Mouse (Mus musculus) thymus, adult 2 months (tissue): ENCODE data around the gene Fkrp. TPM values are rescaled to one million over a fixed set of nuclear protein-coding genes. Genes with fewer than 3 reads are reported as not detected.

Experiments used
- DNase-seq: peaks from one replicate; pipeline ENCODE4 v3.0.0; 2021
- H3K27ac ChIP-seq: fragments of 200-500 bp; 2 replicates; pipeline ENCODE4 v1.5.1; 2012; ENCODE audit warnings: low read length, control low read depth; ENCODE audit not compliant: control insufficient read depth, insufficient read depth
- H3K27me3 ChIP-seq: fragments of 200-500 bp; 2 replicates; pipeline ENCODE4 v1.6.1; 2012; ENCODE audit warnings: mild to moderate bottlenecking, low read length, moderate library complexity, mixed read lengths; ENCODE audit not compliant: control insufficient read depth, insufficient read depth
- H3K36me3 ChIP-seq: fragments of 200-500 bp; 2 replicates; pipeline ENCODE4 v1.6.1; 2012; ENCODE audit warnings: mild to moderate bottlenecking, low read length, moderate library complexity; ENCODE audit not compliant: control insufficient read depth, insufficient read depth
- H3K4me1 ChIP-seq: fragments of 200-500 bp; replicated peaks from 2 replicates; pipeline ENCODE4 v1.6.1; 2012; ENCODE audit warnings: low read length; ENCODE audit not compliant: control insufficient read depth, insufficient read depth
- H3K4me3 ChIP-seq: fragments of 200-500 bp; 2 replicates; pipeline ENCODE4 v1.5.1; 2012; ENCODE audit warnings: mild to moderate bottlenecking, low read length, control low read depth, moderate library complexity; ENCODE audit not compliant: control insufficient read depth, insufficient read depth
- CTCF ChIP-seq: fragments of 200-500 bp; IDR thresholded peaks from 2 replicates; pipeline ENCODE4 v1.5.1; 2012; ENCODE audit warnings: mild to moderate bottlenecking, control low read depth, low read length, moderate library complexity, borderline replicate concordance; ENCODE audit not compliant: control insufficient read depth, poor library complexity, insufficient read depth; ENCODE audit errors: extremely low read depth
- POLR2A ChIP-seq: fragments of 200-500 bp; IDR thresholded peaks from 2 replicates; pipeline ENCODE4 v1.6.1; 2012; ENCODE audit warnings: mild to moderate bottlenecking, low read length, control low read depth, moderate library complexity; ENCODE audit not compliant: control insufficient read depth, poor library complexity, insufficient read depth; ENCODE audit errors: extremely low read depth
- WGBS: fragments of 180-500 bp; shearing (Covaris S2); methylation state at CpG from one replicate; pipeline ENCODE4 v1.1.7; 2018; 5-methylcytosine and 5-hydroxymethylcytosine counted together
- polyA plus RNA-seq: library from polyadenylated mRNA; depleted of rRNA; stranded (reverse); fragments of >200 nt; gene quantifications from 2 replicates; pipeline ENCODE4 v1.2.3, GENCODE M21; 2012

The Fkrp gene
- polyA plus RNA-seq, 1 experiment = 48.7 TPM

DNA sequence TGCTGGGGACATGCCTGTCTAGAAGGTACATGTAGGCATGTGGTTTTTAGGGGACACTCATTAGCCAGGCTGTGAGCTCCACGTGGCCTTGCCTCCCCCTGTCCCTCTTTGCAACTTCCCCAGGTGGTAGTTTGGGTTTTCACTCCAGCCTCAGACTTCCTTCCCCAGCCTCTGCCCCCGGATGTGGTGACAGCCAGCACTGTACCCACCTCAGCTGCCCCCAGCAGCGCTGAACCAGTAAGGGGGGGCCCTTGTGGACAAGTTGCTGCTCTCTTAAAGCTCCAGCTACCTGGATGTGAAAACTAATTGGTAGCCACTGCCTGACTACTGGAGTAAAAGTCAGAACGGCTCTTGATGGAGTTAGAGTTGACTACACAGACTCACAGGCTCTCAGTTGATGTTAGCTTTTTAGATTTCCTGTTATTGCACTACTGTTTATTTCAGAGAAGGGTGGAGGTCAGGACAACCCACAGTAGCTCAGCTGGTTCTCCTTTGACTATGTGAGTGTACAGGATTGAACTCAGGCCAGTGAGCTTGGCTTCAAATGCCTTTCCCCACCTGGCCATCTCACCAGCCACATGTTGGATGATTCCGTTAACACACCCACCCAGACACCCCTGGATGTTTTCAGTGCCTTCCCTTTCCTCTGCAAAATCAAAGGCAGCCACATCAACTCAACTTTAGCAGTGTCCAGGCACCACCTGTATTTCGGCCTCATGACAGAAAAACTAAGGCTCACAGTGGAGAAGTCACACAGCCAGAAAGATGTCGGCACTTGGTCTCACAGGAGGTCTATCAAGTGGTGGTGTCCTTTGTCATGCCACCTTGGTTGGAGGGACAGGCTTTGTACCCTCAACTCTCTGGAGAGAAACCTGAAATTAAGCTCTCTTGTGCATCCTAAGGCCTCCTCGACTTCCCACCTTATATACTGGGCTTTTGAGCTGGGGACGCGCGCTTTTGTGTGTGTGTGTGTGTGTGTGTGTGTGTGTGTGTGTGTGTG, 25.3 kb upstream of the Fkrp start:
- Histone ChIP-seq H3K27me3 (no peaks in the 10 kb centered on the region), H3K4me1 (peaks cover 33% of the 10 kb centered on the region), H3K27ac (peak overlapping the region; percentile 97), H3K36me3 (peaks cover 22% of the 10 kb centered on the region; the same call in 1 of the 2 replicates), H3K4me3 (peak overlapping the region; percentile 99)
- peak; percentile 89 for DNase-seq
- TF ChIP-seq POLR2A (no peak; the same call in 1 of the 2 replicates), CTCF (no peak)
- 3% methylated on average over 11 of the region's 11 CpGs for WGBS

DNA sequence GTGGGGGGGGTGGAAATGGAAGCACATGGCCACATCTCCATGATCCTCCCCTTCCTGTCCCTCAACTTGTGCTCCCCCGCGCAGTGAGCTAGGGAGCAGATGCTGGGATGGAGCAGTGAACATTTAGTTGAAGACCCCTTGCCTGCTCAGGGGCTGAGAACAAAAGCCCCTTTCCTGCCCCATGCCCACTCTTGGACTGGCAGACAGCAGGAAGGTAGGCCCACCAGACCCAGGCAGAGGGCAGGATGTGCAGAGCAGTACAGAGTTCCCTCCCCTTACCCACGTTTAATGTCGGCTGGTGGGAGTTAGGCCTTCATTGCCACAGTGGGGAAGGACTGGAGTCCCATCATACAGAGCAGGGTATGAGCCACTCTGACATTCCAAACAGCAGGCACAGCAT, 24.5 kb upstream of the Fkrp start:
- peaks cover 20% of the 10 kb centered on the region; the same call in 1 of the 2 replicates for H3K36me3 ChIP-seq
- H3K27ac ChIP-seq = peak overlapping the region; percentile 97

DNA sequence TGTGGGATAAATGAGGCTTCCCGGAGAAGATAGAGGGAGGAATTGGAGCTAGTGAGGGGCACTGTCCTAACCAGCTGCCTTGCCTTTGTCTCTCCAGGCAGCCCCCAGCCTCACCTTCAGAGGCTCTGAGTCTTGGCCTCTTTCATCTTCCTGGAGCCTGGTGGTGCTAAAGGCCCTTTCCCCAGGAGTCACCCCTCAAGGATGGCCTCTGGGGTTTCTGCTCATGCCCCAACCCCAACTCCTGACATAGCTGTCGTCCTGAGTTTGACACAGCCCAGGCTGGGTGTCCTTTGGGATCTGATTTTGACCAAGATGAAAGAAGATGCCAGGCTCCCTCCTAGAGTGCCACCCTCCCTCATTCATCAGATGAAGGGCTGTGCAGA, 23.6 kb upstream of the Fkrp start:
- H3K27me3 ChIP-seq = no peaks in the 10 kb centered on the region
- no peak for DNase-seq
- no peak for TF ChIP-seq POLR2A
- no peak for TF ChIP-seq CTCF
- H3K36me3 ChIP-seq = peaks cover 20% of the 10 kb centered on the region; the same call in 1 of the 2 replicates
- no peak overlapping the region for H3K4me3 ChIP-seq
- peaks cover 31% of the 10 kb centered on the region for H3K4me1 ChIP-seq
- 97% methylated on average over 2 of the region's 2 CpGs for WGBS
- no peak overlapping the region for H3K27ac ChIP-seq

More for the DNA sequence above, 24.5 kb upstream of the Fkrp start:
- TF ChIP-seq POLR2A = no peak
- no peak for TF ChIP-seq CTCF
- peaks cover 33% of the 10 kb centered on the region for H3K4me1 ChIP-seq
- peak overlapping the region; percentile 16 for H3K4me3 ChIP-seq
- H3K27me3 ChIP-seq = no peaks in the 10 kb centered on the region
- WGBS = 25% methylated on average over 4 of the region's 4 CpGs
- DNase-seq = peak; percentile 52

DNA sequence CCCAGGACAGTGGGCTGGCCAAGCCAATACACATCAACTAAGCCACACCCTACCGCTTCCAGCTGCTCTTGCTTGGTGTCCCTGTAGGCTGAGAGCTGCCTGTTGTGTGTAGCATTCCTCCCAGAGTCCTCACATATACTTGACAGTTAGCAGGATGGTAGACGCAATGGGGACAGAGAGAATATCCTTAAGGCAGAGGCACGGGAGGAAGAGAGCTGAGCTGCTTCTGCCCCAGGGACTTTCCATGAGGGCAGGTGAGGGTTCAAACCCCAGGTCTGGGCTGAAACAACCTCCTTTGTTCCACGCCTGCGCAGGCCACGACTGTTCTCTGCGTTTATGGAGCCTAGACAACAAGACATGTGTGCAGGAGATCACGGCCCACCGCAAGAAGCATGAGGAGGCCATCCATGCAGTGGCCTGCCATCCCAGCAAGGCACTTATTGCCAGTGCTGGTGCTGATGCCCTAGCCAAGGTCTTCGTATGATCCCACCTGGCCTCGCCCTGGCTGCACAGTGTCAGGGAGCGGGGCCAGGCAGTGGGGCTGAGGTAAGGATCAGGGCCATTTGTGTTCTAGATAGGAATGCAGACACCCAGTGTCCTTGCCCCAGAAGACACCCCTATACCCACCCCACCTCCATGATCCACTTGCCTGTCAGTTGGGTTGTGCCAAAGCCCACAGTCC, 23.0 kb upstream of the Fkrp start:
- Histone ChIP-seq H3K4me3 (no peak overlapping the region), H3K27ac (no peak overlapping the region), H3K36me3 (peaks cover 22% of the 10 kb centered on the region; the same call in 1 of the 2 replicates), H3K4me1 (peaks cover 31% of the 10 kb centered on the region), H3K27me3 (no peaks in the 10 kb centered on the region)
- TF ChIP-seq CTCF (no peak), POLR2A (no peak)
- DNase-seq = no peak
- 96% methylated on average over 12 of the region's 12 CpGs for WGBS

DNA sequence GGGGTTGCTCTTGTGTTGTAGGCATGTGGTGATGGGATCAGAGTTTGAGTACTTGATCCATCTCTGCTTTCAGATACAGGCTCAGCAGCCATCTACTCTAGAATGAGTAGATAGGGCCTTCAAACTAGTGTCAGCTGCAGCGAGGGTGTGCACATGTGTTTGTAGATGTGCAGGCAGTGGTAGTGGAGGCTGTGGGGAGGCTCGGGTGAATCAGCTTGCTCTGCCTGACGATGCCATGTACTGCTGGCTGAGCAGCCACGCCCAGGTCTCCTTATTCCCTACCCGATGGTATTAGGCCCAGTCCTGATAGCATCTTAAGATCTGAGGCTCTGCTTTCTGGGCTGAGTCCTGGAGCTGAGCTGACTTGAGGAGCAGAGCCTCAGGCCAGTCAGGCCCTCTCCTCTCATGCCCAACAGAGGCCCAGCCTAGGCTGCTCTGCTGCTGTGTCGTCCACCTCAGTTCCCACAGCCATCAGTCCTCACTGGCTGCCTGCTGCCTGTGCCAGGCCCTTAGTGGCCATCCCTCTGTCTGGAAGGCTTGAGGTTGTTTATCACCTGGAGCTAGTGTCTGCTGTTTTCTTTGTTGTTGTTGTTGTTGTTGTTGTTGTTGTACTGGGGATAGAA, 22.4 kb upstream of the Fkrp start:
- no peak overlapping the region for H3K27ac ChIP-seq
- peaks cover 29% of the 10 kb centered on the region for H3K36me3 ChIP-seq
- TF ChIP-seq CTCF = no peak
- no peak overlapping the region for H3K4me3 ChIP-seq
- 87% methylated on average over 6 of the region's 6 CpGs for WGBS
- DNase-seq = no peak
- H3K27me3 ChIP-seq = no peaks in the 10 kb centered on the region
- H3K4me1 ChIP-seq = peaks cover 31% of the 10 kb centered on the region

DNA sequence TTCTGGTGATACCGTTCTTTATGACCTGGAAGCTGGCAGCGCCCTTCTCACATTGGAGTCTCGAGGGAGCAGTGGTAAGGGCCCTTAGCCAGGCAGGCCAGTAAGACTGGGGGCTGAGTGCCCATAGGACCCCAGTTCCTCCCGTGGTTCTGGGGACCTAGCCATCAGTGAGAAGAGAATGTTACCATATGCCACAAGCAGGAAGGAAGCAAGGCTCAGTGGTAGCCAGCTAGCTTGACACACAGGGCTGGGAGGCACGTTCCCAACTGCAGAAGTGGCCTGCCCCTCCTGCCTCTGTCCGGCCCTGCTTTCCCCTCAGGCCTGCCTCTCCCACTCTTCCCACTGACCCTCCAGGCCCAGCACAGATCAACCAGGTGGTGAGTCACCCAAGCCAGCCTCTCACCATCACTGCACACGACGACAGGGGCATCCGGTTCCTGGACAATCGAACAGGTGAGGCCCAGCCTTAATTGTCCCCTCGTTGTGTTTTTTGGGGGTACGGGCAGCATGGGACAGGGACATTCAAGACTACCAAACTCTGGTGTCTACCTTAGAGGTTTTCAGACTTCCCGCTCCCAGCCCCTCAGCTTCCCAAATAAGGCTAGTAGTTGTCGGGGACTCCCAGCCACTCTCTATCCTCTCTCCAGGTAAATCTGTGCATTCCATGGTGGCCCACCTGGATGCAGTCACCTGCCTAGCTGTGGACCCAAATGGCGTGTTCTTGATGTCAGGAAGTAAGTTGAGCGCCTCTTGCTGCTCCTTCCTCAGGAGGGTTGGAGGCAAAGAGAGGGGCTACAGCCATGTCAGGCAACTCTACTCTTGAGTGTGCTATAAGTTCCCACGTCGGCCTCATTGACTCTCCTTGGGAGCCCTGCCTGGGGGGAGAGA, 21.6 kb upstream of the Fkrp start:
- DNase-seq = no peak
- WGBS = 85% methylated on average over 18 of the region's 18 CpGs
- Histone ChIP-seq H3K36me3 (peaks cover 36% of the 10 kb centered on the region), H3K27me3 (no peaks in the 10 kb centered on the region), H3K27ac (no peak overlapping the region), H3K4me3 (no peak overlapping the region), H3K4me1 (peaks cover 31% of the 10 kb centered on the region)
- TF ChIP-seq CTCF (no peak), POLR2A (no peak)
